Mouse (Mus musculus) hematopoietic stem cell, adult 5-6 weeks (primary cell): ENCODE results near the gene Spred1. TPM values are rescaled to one million over a fixed set of nuclear protein-coding genes. Genes with fewer than 3 reads are reported as not detected.

Experiments used
- ATAC-seq, 2 experiments: fragments of 125-278 bp in 1 of 2; replicated peaks in 1 of 2; 2 replicates each; pipeline ENCODE4 v1.8.0; 2016 to 2017; ENCODE audit warnings: inconsistent platforms in 2 of 2, mild to moderate bottlenecking in 2 of 2, moderate number of reproducible peaks in 2 of 2, low read depth in 1 of 2, moderate TSS enrichment in 1 of 2; ENCODE audit not compliant: low FRiP score in 2 of 2, poor library complexity in 2 of 2, severe bottlenecking in 2 of 2, insufficient read depth in 1 of 2, low TSS enrichment in 1 of 2
- total RNA-seq: library from RNA; stranded (forward); fragments of 172-1452, 232-1000 nt; gene quantifications from 2 replicates; pipeline ENCODE4 v1.2.3, GENCODE M21; 2017

The Spred1 gene
- total RNA-seq, 1 experiment from 2014 or later: 57.6 TPM

DNA sequence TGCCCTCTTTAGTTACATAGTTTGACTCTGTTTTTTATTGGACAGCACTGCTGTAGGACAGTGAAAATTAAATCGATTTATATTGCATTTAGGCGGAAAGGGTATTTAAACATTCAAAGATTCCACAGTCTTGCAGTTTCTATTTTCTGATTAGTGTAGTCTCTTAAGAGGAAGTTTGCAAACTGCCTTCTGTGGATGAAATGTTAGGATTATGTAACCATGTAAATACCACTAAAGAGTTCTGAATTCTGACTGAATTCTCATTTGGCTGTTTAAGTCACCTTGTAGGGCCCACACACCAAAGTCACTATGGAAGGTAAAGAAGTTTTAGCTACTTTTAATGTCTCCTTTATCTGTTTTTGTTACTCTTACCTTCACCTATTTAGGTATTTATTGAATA, 24.9 kb downstream of the Spred1 start:
- peak in 1 of 2 experiments; percentile 46; a peak in 3 of 4 replicates for ATAC-seq

DNA sequence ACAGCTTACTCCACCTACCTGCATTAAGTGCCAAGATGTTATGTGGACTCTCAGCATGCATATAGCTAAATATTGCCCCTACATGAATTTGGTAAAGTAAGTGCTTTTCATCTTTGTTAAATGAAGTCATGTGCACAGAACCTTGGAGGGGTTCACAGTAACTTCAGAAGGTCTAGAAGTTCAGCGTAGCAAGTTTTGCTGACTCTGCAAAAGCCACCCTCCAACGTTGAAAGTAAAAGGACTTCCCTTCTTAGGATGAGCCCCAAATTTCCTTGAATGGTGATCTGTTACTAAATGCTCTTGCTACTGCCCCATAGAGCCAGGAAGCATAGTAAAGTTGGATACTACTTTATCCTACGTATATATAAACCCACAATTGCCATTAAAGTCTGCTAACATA, 25.4 kb downstream of the Spred1 start:
- no peak for ATAC-seq

- no peak for ATAC-seq
These were observed 31.0 kb downstream of the Spred1 start for GRCm38 (mm10) chr2:117152161-117152560.

GRCm38 (mm10) chr2:117168379-117168778, 47.2 kb downstream of the Spred1 start:
- ATAC-seq: no peak

DNA sequence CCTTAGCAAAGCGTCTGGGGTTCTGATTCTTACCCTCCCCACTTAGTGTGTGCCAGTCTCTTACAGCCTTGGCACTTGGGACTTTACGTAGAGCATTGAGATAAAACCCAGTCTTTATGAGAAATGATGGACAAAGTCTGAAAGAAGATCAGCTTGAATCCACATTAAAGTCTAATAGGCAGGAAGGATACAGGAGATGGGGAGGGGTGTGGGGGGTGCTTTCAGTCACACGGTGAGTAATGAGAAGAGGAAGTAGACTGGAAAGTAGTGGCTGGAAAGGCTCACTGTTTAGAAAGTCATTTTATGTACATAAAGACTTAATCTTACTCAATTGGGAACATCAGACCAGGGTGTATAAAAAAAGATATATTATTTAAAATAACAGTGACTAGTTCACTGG, 47.9 kb downstream of the Spred1 start:
- peak; percentile 84 to 89 for ATAC-seq

DNA sequence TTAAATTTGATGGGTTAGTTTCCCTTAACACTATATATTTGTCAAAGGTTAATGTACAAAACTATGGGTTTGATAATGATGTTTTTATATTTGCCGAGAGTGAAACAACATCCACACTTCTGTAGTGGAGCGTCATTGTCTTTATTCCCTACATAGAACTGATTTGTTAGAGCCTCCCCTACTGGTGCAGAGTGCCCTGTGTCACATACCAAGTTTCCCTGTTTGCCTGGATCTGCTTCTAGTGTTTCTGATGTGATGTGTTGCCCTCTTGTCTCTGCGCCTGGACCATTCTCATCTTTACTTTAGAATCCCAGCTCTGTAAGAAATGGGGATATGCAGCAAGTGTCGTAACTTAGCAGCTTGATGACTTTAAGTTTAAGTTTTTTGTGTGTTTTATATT, 51.8 kb downstream of the Spred1 start:
- ATAC-seq: no peak

GRCm38 (mm10) chr2:117176066-117176465, 54.9 kb downstream of the Spred1 start:
- ATAC-seq: no peak

GRCm38 (mm10) chr2:117176937-117177336, 55.8 kb downstream of the Spred1 start:
- no peak for ATAC-seq

GRCm38 (mm10) chr2:117180250-117180885, 59.2 kb downstream of the Spred1 start:
- ATAC-seq: peak; percentile 89 to 96

GRCm38 (mm10) chr2:117185587-117185986, 64.4 kb downstream of the Spred1 start:
- ATAC-seq: no peak

- ATAC-seq: no peak
These were observed 69.7 kb downstream of the Spred1 start for GRCm38 (mm10) chr2:117190915-117191314.

- no peak for ATAC-seq
These were observed 73.1 kb downstream of the Spred1 start for GRCm38 (mm10) chr2:117194309-117194708.

GRCm38 (mm10) chr2:117195151-117195550, 74.0 kb downstream of the Spred1 start:
- no peak for ATAC-seq

DNA sequence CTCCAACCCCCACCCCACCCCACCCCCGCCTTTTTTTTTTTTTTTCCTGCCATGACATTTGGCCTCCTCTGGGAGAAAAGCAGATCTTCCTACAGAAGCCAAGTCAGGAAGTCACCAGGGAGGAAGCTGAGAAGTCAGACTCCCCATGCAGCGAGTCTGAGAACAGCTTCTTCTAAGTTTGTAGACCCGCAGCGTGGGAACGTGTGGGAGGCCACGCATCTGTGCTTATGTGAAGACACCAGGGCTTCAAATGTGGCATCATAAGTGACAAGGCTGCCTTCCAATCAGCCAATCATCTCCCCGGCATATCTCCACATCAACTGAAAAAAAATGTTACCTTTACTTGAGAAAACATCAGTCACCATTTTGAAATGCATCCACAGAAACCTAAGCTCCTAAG, 74.4 kb downstream of the Spred1 start:
- no peak for ATAC-seq

DNA sequence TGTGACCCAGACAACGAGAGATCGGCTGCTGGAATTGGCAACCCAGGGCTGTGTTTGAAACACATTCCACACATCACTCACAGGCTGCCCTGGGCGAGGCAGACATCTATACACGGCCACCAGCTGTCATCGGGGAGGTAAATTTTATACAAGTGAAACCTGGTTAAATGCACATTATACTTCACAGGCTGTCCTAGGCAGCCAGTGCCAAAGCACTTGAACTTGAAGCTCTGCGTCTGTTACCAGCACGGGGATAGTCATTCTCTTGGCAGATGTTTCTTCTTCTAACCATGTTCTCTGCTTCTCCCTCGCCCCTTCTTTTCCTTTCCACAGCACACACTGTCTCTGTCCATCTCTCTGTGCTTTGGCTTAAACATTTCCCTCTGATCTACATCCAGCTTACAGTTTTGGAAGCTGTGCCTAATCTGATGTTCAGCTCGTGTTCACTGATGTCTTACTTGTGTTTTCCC, 79.7 kb downstream of the Spred1 start:
- no peak for ATAC-seq

- ATAC-seq: no peak
These were observed 82.2 kb downstream of the Spred1 start for GRCm38 (mm10) chr2:117203350-117203749.

DNA sequence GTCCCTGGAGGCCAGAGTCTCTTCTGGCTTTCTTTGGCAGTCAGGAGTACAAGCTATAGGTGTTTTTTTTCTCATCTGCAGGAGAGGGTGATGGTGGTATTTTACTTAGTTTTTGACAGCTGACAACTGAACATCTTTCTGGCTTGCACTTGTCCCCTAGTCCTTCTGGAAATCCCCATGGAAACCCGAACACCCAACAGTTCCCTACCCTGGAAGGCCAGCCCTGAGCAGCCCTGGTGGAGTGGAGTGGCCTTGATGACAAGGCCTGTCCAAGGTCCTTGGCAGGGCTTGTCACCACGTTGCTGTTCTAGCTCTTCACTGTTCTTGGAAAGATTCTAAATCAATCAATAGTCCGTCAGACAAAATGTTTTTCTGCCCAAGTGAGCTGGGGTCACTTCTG, 83.4 kb downstream of the Spred1 start:
- ATAC-seq: no peak

DNA sequence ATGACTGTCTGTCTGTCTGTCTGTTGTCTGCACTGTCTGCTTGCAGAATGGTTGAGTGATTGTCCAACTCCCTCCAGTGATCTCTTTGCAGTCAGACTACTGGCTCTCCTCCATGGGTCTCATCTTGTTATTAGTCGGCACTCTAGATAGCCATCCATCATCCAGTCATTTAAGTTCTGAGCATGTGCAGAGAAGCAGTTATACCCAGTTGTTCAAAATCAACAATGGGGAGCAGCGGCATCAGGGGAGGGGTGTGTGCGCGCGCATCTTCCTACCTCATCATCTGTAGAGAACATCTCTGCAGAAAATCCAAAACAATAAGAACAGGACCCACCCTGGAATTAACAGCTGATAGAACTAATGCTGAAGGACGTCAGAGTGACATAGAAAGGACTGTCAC, 83.9 kb downstream of the Spred1 start:
- no peak for ATAC-seq

- peak; percentile 56 to 71 for ATAC-seq
These were observed 89.4 kb downstream of the Spred1 start for GRCm38 (mm10) chr2:117210416-117211085.
